Mouse (Mus musculus): ENCODE results near the gene Scrn3. TPM values are rescaled to one million over a fixed set of nuclear protein-coding genes. Genes with fewer than 3 reads are reported as not detected.
A peak's percentile ranks its signal among the peaks of the same experiment; 100 is the strongest.

Scrn3 gene
- polyA plus RNA-seq, 1 experiment: not detected

- no peak overlapping the region for H3K27ac ChIP-seq (ENCODE audit: insufficient read depth, low read depth, low read length)
- no peak for TF ChIP-seq POLR2A (IDR thresholded peaks at IDR 0.05; ENCODE audit: insufficient read depth, low read depth, low read length)
- TF ChIP-seq CTCF (IDR thresholded peaks at IDR 0.05; ENCODE audit: insufficient read depth, low read depth, low read length): no peak
- no peak overlapping the region for H3K4me3 ChIP-seq (ENCODE audit: insufficient read depth, low read depth, low read length)
- 40% methylated on average over 3 of the region's 3 CpGs for WGBS
- H3K4me1 ChIP-seq (ENCODE audit: control insufficient read depth, insufficient read depth, low read length): no peaks in the 10 kb centered on the region
Measured at GRCm38 (mm10) chr2:73298841-73299240, 13.6 kb upstream of the Scrn3 start.

GRCm38 (mm10) chr2:73301979-73302378 lies 10.4 kb upstream of the Scrn3 start:
- Histone ChIP-seq H3K27ac (ENCODE audit: insufficient read depth, low read depth, low read length) (no peak overlapping the region), H3K4me1 (ENCODE audit: control insufficient read depth, insufficient read depth, low read length) (no peaks in the 10 kb centered on the region), H3K4me3 (ENCODE audit: insufficient read depth, low read depth, low read length) (no peak overlapping the region)
- TF ChIP-seq POLR2A (IDR thresholded peaks at IDR 0.05; ENCODE audit: insufficient read depth, low read depth, low read length) (no peak), CTCF (IDR thresholded peaks at IDR 0.05; ENCODE audit: insufficient read depth, low read depth, low read length) (no peak)
- WGBS: 86% methylated on average over 1 of the region's 1 CpGs

GRCm38 (mm10) chr2:73302722-73303121 lies 9.7 kb upstream of the Scrn3 start:
- no peak for TF ChIP-seq CTCF (IDR thresholded peaks at IDR 0.05; ENCODE audit: insufficient read depth, low read depth, low read length)
- no peak for TF ChIP-seq POLR2A (IDR thresholded peaks at IDR 0.05; ENCODE audit: insufficient read depth, low read depth, low read length)
- 95% methylated on average over 9 of the region's 9 CpGs for WGBS
- Histone ChIP-seq H3K4me1 (ENCODE audit: control insufficient read depth, insufficient read depth, low read length) (no peaks in the 10 kb centered on the region), H3K4me3 (ENCODE audit: insufficient read depth, low read depth, low read length) (no peak overlapping the region), H3K27ac (ENCODE audit: insufficient read depth, low read depth, low read length) (no peak overlapping the region)

- Histone ChIP-seq H3K4me3 (ENCODE audit: insufficient read depth, low read depth, low read length) (no peak overlapping the region), H3K4me1 (ENCODE audit: control insufficient read depth, insufficient read depth, low read length) (no peaks in the 10 kb centered on the region), H3K27ac (ENCODE audit: insufficient read depth, low read depth, low read length) (no peak overlapping the region)
- WGBS: 86% methylated on average over 5 of the region's 5 CpGs
- TF ChIP-seq POLR2A (IDR thresholded peaks at IDR 0.05; ENCODE audit: insufficient read depth, low read depth, low read length) (no peak), CTCF (IDR thresholded peaks at IDR 0.05; ENCODE audit: insufficient read depth, low read depth, low read length) (no peak)
Measured at GRCm38 (mm10) chr2:73304506-73304905, 7.9 kb upstream of the Scrn3 start.

- 90% methylated on average over 7 of the region's 7 CpGs for WGBS
- Histone ChIP-seq H3K4me3 (ENCODE audit: insufficient read depth, low read depth, low read length) (no peak overlapping the region), H3K27ac (ENCODE audit: insufficient read depth, low read depth, low read length) (no peak overlapping the region), H3K4me1 (ENCODE audit: control insufficient read depth, insufficient read depth, low read length) (no peaks in the 10 kb centered on the region)
- TF ChIP-seq CTCF (IDR thresholded peaks at IDR 0.05; ENCODE audit: insufficient read depth, low read depth, low read length) (no peak), POLR2A (IDR thresholded peaks at IDR 0.05; ENCODE audit: insufficient read depth, low read depth, low read length) (no peak)
Measured at GRCm38 (mm10) chr2:73306006-73306405, 6.4 kb upstream of the Scrn3 start.

- Histone ChIP-seq H3K4me1 (ENCODE audit: control insufficient read depth, insufficient read depth, low read length) (peaks cover 3% of the 10 kb centered on the region), H3K27ac (ENCODE audit: insufficient read depth, low read depth, low read length) (peak overlapping the region; percentile 73; the same call in 1 of the 2 replicates), H3K4me3 (ENCODE audit: insufficient read depth, low read depth, low read length) (peak overlapping the region; percentile 53)
- 25% methylated on average over 14 of the region's 14 CpGs for WGBS
- TF ChIP-seq CTCF (IDR thresholded peaks at IDR 0.05; ENCODE audit: insufficient read depth, low read depth, low read length): no peak
- no peak for TF ChIP-seq POLR2A (IDR thresholded peaks at IDR 0.05; ENCODE audit: insufficient read depth, low read depth, low read length)
Measured at GRCm38 (mm10) chr2:73313117-73313501, 708 bp downstream of the Scrn3 start.

GRCm38 (mm10) chr2:73314311-73314710 lies 1.9 kb downstream of the Scrn3 start:
- Histone ChIP-seq H3K27ac (ENCODE audit: insufficient read depth, low read depth, low read length) (no peak overlapping the region), H3K4me3 (ENCODE audit: insufficient read depth, low read depth, low read length) (no peak overlapping the region), H3K4me1 (ENCODE audit: control insufficient read depth, insufficient read depth, low read length) (peaks cover 3% of the 10 kb centered on the region)
- no peak for TF ChIP-seq CTCF (IDR thresholded peaks at IDR 0.05; ENCODE audit: insufficient read depth, low read depth, low read length)
- TF ChIP-seq POLR2A (IDR thresholded peaks at IDR 0.05; ENCODE audit: insufficient read depth, low read depth, low read length): no peak
- 92% methylated on average over 3 of the region's 3 CpGs for WGBS

GRCm38 (mm10) chr2:73317426-73317825 lies 5.0 kb downstream of the Scrn3 start:
- no peak overlapping the region for H3K4me3 ChIP-seq (ENCODE audit: insufficient read depth, low read depth, low read length)
- H3K4me1 ChIP-seq (ENCODE audit: control insufficient read depth, insufficient read depth, low read length): peaks cover 3% of the 10 kb centered on the region
- WGBS: 91% methylated on average over 9 of the region's 9 CpGs
- H3K27ac ChIP-seq (ENCODE audit: insufficient read depth, low read depth, low read length): no peak overlapping the region
- TF ChIP-seq POLR2A (IDR thresholded peaks at IDR 0.05; ENCODE audit: insufficient read depth, low read depth, low read length) (no peak), CTCF (IDR thresholded peaks at IDR 0.05; ENCODE audit: insufficient read depth, low read depth, low read length) (no peak)

- no peak overlapping the region for H3K27ac ChIP-seq (ENCODE audit: insufficient read depth, low read depth, low read length)
- 91% methylated on average over 5 of the region's 5 CpGs for whole genome bisulfite sequencing
- H3K4me1 ChIP-seq (ENCODE audit: control insufficient read depth, insufficient read depth, low read length): no peaks in the 10 kb centered on the region
- TF ChIP-seq POLR2A (IDR thresholded peaks at IDR 0.05; ENCODE audit: insufficient read depth, low read depth, low read length): no peak
- TF ChIP-seq CTCF (IDR thresholded peaks at IDR 0.05; ENCODE audit: insufficient read depth, low read depth, low read length): no peak
- H3K4me3 ChIP-seq (ENCODE audit: insufficient read depth, low read depth, low read length): no peak overlapping the region
Measured at GRCm38 (mm10) chr2:73319218-73319617, 6.8 kb downstream of the Scrn3 start.

GRCm38 (mm10) chr2:73322991-73323390 lies 10.6 kb downstream of the Scrn3 start:
- WGBS: 75% methylated on average over 12 of the region's 12 CpGs
- H3K4me3 ChIP-seq (ENCODE audit: insufficient read depth, low read depth, low read length): no peak overlapping the region
- no peak for TF ChIP-seq POLR2A (IDR thresholded peaks at IDR 0.05; ENCODE audit: insufficient read depth, low read depth, low read length)
- no peak for TF ChIP-seq CTCF (IDR thresholded peaks at IDR 0.05; ENCODE audit: insufficient read depth, low read depth, low read length)
- no peaks in the 10 kb centered on the region for H3K4me1 ChIP-seq (ENCODE audit: control insufficient read depth, insufficient read depth, low read length)
- H3K27ac ChIP-seq (ENCODE audit: insufficient read depth, low read depth, low read length): no peak overlapping the region

All from olfactory bulb, adult 2 months (tissue).